Mouse (Mus musculus) c-Kit-negative CD71-positive TER-119-positive erythroid progenitor cells, embryonic 14.5 days (primary cell): ENCODE measurements around the gene Ndufv2.
"Not testable (repeated sequence)": the region's sequence is repeated elsewhere in the genome, so short reads cannot be mapped to it uniquely, and the experiment has no call there.

Source experiments
- DNase-seq: peaks from one replicate; pipeline ENCODE4 v3.0.0-alpha.2; 2013; ENCODE audit warnings: low read depth, low spot score

Gene Ndufv2

GRCm38 (mm10) chr17:66085038-66085437 is 16.3 kb downstream of the Ndufv2 start:
- DNase-seq = no peak

- DNase-seq = no peak
These were observed 16.9 kb downstream of the Ndufv2 start for GRCm38 (mm10) chr17:66084486-66084885.

GRCm38 (mm10) chr17:66077437-66077850 is 23.9 kb downstream of the Ndufv2 start:
- no peak for DNase-seq

- DNase-seq = peak; percentile 85
These were observed 24.4 kb downstream of the Ndufv2 start, which contains the start of gene Ankrd12 for GRCm38 (mm10) chr17:66076934-66077333. TSS of gene Ankrd12 (minus strand) at chr17:66077089.

GRCm38 (mm10) chr17:66076174-66076927 is 25.0 kb downstream of the Ndufv2 start:
- peak; percentile 51 for DNase-seq

GRCm38 (mm10) chr17:66075827-66076173 is 25.6 kb downstream of the Ndufv2 start:
- DNase-seq = peak; percentile 22

GRCm38 (mm10) chr17:66073971-66074370 is 27.4 kb downstream of the Ndufv2 start:
- DNase-seq = no peak

GRCm38 (mm10) chr17:66069036-66069435 is 32.3 kb downstream of the Ndufv2 start:
- DNase-seq = not testable (repeated sequence)

GRCm38 (mm10) chr17:66065115-66065514 is 36.2 kb downstream of the Ndufv2 start:
- no peak for DNase-seq

GRCm38 (mm10) chr17:66061241-66061938 is 40.0 kb downstream of the Ndufv2 start:
- DNase-seq = no peak

GRCm38 (mm10) chr17:66058160-66058559 is 43.2 kb downstream of the Ndufv2 start:
- DNase-seq = no peak

GRCm38 (mm10) chr17:66057145-66057544 is 44.2 kb downstream of the Ndufv2 start:
- DNase-seq = no peak

- DNase-seq = no peak
These were observed 48.0 kb downstream of the Ndufv2 start for GRCm38 (mm10) chr17:66053349-66053748.

GRCm38 (mm10) chr17:66048795-66049194 is 52.6 kb downstream of the Ndufv2 start:
- DNase-seq = no peak

GRCm38 (mm10) chr17:66048199-66048598 is 53.2 kb downstream of the Ndufv2 start:
- DNase-seq = no peak

- not testable (repeated sequence) for DNase-seq
These were observed 57.7 kb downstream of the Ndufv2 start for GRCm38 (mm10) chr17:66043679-66044078.

GRCm38 (mm10) chr17:66041020-66041419 is 60.3 kb downstream of the Ndufv2 start:
- no peak for DNase-seq

- DNase-seq = no peak
These were observed 68.1 kb downstream of the Ndufv2 start for GRCm38 (mm10) chr17:66033239-66033638.

- no peak for DNase-seq
These were observed 69.4 kb downstream of the Ndufv2 start for GRCm38 (mm10) chr17:66031991-66032390.
